Mouse (Mus musculus) T-cell, adult 2 months (primary cell): ENCODE measurements around the gene Prr19.

Source experiments
- DNase-seq: peaks from one replicate; pipeline ENCODE4 v3.0.0; 2022; ENCODE audit warnings: low spot score

The Prr19 gene

DNA sequence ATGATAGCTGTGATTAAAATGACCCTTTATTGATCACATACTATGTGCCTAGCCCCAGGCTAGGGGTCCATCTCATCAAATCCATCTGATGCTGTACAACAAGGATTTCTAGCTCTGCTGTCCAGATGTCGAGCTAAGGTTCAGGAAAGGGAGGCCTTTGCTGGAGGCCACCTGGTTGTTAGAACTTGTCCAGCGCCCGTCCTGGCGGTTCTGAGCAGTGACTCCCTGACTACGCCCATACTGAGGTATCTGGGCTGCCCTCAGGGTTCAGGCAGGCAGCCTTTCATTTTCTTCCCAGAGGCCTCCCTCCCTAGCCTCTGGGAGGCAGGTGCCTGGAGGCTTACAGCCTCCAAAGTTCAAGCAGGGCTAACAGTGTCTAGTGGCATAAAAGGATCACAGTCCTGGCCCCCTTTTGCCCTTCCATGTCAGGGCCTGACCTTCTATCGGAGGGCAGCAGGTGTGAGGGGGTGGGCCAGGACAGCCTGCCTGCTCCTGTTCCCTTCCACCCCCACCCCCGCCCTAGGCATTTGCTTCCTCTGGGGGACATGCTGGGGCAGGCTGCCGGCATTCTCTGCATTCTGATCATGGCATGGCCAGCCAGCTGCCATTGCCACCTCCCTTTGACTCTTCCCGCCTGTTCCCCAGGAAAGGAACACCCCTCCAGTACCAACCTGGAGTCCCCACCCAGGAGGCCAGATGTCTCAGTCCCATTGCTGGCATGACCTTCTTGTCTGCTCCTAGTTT, 25.5 kb upstream of the Prr19 start:
- no peak for DNase-seq

DNA sequence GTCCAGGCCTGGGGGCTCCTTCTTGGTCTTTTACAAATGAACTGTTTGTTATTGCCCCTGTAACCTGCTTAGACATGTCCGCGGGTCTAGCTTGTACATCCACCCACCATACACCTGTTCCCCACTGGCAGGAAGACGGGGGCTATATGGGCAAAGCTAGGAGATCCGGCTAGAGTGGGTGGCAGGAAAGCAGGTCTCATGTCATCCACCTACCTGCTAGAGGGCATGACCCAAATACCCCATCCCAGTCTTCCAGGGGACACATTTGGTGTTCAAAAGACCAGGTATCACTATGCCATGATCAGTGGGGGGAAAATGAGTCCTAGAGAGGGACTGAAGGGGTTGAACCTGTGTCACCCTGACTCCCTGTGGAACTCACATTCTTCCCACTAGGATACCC, 23.8 kb upstream of the Prr19 start:
- no peak for DNase-seq

DNA sequence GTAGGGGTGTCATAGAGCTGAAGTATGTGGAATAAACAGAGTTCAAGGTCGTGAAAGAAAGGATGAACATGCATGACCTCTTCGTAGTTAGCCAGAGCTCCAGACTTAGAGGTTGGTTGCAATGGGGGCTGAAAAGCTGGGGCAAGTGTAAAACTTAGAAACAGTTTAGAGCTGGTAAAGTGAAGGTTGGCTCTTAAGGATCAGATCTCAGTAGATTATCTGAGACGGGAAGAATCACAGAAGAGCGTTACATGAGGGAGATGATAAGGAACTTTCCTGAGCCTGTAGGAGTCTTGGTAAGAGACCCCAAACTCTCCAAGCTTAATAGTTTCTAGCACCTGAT, 23.2 kb upstream of the Prr19 start:
- no peak for DNase-seq

DNA sequence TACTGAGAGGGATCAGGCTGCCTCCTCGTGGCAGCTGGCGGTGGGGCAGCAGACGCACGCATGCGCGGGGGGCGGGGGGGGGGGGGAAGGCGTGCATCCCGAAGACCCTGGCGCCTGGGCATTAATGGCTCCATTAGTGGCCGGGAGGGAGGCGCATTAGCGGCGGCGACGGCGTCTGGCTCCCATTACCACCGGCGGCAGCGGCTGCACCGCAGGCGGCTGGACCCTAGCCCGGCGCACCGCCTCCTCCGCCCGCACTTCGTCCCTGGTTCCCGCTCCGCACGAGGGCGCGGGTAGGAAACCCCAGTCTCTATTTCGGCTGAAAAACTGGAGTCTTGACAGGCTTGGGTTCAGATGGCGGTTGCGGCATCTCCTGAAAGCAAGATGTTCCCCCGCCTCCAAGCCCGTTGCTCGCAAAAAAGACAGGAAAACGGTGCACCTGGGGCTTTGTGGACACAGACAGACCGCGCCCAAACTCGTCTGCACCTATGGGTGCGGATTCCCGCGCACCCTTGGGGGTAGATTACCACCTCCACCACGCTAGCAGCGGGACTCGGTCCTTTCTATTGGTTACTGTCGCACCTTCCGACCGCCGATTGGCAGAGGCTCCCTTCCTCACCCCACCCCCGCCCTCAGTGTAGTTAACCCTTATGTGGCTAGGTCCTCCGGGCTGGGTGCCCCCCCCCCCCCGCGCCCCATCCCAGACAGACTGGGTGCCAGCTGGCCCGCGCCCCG, 22.7 kb upstream of the Prr19 start:
- peak; percentile 94 for DNase-seq

DNA sequence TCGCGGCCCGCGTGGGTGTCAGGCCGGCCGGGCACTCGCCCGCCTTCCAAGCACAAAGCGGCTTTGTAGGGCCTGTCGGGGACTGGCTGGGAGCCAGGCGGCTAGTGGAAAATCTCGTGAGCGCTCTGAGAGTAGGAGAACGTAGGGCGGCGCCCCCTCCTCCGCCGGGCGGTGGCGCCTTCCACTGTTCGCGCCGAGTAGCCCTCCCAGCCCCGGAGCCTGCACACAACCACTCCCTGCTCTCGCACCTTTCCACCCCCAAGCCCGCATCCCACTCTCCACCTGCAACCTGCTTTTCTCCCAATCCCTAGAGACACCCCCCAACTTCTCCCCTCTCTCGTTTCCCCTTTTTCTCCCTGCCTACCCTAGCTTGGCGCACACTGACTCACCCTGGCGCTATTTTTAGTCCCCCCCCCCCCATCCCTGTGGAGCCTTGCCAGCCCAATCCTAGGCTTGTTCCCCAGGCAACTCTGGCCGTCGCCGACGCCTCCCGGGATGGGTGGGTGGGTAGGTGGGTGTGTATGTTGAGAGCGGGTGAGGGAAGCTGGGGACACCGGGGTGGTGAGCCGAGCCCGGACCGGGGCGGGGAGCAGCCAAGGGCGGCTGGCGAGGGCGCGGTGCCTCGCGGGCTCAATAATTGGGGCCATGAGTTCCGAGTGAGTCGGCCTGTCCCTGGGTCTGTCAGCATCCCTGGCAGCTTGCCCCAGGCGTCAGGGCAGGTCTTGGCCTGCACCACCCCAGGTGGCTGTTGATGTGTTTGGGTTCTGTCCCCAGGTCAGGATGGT, 21.9 kb upstream of the Prr19 start:
- DNase-seq, result peak; percentile 80

DNA sequence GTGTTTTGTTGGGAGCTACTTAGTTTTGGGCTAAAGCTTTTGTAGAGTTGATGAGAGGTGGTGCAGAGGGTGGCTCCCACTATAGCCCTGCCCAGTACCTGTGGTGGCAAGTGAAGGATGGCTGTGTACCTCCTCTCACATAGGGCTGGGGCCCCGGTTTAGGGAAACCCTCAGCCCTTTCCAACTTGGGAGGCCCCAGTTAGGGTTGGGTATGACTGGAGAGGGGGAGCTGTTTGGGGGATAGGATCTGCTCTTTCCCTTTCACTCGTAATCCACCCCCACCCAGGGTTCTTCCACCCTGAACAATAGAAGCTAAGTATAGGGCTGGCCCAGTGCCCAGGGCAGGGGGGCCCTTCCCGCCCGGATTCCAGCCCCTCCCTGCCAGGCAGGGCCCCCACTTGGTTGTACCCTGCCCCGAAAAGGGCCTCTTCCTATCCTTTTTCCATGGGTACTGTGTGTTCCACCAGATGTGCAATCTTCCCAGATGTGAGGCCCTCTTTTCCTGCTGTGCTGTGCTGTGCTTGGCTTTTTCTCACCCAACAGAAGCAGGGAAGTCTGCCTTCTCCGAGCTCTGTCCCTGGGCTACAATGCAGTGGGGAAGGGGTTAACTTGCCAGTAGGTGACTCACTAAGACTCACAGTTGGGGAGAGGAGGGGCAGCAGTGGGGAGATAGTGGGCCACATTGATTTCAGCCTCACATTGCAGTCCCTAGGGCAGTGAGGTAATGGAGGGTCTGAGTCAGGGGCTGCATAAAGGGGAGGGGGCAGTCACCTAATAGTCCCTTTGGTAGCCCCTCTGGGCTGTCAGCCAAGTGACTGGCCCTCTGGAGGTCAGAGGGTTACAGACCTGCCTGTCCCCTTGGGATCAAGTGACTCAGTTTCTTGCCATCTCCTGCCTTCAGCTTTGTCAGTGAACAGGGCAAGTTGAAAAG, 21.1 kb upstream of the Prr19 start:
- no peak for DNase-seq

DNA sequence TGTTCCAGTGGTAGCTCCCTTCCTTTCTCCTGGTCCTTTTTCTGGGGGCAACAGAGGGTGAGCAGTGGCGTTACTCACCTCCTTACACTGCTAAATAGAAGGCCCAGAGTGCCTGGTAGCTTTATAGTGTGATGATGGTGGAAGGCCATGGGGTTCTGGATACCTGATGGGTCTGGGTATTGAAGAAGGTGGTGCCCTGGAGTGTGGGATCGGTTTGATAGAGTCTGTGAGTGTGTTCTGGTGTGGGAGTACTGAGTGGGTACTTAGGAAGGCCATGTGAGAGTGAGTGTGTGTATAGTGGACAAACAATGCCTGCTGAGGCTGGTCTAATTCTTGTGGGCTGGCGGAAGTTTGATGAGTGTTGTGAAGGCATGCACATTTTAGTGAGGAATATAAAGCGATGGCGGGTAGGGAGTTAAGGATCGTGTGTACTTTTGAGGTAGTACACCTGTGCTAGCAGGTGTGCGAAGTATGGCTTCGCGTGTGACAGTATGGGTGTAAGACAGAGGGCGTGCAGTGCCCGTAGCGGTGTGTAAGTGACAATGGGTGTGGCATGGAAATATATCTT, 20.0 kb upstream of the Prr19 start:
- DNase-seq, result no peak

DNA sequence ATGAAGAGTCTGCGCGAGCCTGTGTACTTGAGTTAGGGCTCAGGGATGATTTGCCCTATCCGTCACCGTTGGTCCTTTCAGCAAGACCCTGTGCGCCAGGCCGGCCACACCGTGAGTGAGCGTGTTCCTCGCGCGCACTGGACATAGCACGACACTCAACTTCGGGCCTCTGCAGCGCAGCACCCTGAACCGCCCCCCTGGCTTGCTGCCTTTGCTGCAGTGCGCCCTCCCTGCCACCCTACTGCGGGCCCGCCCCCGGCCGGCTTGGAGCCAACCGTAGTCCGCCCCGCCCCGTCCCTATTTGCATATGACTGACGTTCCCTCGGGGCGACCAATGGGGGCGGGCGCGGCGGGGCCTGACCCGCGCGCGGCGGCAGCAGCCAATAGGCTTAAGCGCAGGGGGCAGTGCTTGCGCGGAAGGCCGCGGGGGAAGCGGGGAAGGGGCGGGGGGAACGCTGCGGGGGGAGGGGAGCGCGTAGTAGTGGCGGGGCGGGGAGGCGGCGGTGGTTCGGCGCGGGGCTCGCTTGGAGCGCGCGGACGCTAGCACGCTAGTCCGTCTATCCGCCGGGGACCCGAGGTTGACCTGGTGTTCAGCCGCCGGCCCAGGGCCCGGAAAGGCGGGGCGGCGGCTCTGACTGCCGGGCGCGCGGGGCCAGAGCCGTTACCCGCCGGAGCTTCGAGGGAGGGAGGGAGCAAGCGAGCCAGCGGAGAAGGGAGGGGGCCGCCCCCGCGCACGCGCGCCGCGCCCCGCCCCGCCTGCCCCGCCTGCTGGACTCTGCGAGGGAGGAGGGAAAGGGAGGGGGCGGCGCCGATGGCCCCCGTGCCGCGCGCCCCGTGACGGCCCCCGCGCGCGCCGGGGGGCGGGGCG, 19.2 kb upstream of the Prr19 start:
- DNase-seq, result peak; percentile 97

DNA sequence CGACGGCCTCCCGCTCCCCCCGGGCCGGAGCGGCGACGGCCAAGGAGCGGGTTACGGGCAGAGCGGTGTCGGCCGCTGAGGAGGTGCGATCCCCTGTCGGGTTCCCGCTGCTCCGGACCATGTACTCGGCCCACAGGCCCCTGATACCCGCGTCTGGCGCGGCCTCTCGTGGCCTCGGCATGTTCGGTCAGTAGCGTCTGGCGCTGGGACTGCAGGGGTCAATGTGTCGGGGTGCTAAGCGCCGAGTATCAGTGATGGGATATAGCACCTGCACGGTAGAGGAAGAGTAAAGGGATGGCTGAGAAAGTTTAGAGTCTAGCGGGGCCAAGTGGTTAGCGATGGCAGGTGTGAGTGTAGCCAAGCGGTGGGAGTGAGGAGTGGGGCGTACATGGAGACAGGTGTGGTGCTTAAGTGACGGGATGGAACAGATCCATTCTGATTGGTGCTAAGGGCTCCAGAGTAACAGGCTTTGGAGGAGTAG, 18.4 kb upstream of the Prr19 start:
- DNase-seq, result peak; percentile 38

DNA sequence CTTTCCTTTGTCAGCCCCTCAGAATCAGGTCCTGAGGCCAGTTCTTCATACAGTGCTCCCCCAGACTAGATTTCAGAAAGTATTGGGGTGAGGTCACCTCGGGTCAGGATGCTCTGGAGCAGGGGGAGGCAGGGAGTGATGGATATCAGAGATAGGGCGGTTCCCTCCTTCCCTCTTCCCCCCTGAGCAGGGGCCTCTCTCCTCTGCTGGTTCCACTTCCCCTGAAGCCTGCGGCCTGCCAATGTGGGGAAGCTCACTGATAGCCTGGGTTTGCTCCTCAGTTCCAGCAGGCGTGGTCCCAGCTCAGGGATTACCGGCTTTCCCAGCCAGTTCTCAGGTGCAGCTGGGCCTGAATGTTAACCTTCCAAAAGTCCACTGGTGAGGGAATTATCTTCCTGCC, 17.6 kb upstream of the Prr19 start:
- DNase-seq, result no peak

DNA sequence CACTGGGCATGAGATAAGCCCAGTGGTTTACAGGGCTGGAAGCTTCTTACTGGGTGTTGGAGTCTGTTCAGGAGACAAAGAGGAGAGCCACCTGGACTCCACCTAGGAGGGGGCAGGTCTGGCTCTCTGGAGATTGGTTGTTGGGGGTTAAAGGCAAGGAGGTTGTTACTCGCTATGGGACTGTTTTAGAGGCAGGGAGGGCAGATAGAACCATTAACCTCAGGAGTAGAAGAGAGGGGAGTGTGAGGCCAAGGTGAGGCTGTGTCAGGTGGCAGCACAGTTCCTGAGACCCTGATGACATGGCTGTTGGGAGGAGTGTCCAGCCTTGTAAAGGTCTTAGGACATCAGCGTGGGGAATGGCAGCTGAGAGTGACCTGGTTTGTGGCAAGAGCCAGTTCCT, 17.0 kb upstream of the Prr19 start:
- DNase-seq, result no peak

DNA sequence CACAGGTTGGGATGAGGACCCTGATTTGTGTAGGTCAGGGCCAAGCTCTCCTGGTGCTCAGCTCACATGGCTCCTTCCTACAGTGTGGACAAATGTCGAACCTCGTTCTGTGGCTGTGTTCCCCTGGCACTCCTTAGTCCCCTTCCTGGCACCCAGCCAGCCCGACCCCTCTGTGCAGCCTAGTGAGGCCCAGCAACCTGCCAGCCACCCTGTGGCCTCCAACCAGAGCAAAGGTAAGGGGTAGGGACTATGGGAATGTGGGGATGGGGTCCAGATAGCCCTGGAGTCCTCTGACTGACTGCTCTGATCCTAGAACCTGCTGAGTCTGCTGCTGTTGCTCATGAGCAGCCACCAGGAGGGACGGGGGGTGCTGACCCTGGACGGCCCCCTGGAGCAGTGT, 16.4 kb upstream of the Prr19 start:
- DNase-seq, result no peak

DNA sequence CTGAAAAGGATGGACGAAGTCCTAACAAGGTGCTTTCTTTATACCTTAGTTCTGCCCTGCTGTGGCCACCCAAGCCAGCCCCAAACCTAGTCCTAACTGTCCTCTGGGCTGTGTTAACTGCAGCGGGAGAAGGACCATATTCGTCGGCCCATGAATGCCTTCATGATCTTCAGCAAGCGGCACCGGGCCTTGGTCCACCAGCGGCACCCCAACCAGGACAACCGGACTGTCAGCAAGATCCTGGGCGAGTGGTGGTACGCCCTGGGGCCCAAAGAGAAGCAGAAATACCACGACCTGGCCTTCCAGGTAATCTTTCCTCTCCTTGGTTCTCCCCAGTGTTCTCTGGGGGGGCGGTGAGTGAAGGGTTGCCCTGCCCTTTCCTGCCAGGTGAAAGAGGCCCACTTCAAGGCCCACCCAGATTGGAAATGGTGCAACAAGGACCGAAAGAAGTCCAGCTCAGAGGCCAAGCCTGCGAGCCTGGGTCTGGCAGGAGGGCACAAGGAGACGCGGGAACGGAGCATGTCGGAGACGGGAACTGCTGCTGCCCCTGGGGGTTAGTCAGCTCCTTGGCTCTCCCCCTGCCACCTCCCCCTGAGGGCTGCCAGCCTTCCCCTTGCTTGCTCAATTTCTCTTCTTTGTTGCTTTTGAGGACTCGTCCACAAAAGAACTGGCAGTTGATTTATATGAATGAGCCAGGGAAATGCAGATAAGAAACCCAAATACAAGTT, 15.5 kb upstream of the Prr19 start:
- no peak for DNase-seq

DNA sequence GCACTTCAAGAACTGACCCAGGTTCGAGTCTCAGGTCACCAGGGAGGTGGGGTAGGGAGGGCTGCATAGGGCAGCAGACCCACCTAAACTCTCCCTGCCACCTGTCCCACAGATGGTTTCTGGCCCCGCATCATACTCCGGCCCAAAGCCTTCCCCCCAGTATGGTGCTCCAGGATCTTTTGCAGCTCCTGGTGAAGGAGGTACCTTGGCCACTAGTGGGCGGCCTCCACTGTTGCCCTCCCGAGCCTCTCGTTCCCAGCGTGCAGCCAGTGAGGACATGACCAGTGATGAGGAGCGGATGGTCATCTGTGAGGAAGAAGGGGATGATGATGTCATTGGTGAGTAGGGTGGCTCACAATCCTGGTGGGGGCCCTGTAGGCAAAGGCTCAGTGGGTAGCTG, 14.2 kb upstream of the Prr19 start:
- DNase-seq, result no peak

DNA sequence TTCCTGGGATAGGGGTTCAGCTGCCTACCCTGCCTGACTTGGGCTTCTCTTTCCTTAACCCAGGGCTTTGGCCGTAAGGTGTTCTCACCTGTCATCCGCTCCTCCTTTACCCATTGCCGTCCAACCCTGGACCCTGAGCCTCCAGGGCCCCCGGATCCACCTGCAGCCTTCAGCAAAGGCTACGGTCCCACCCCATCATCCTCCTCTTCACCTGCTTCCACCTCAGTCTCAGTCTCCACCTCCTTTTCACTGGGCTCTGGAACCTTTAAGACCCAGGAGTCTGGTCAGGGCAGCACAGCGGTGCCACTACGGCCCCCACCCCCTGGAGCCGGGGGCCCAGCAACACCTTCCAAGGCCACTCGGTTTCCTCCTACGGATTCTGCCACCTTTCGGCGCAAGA, 13.2 kb upstream of the Prr19 start:
- no peak for DNase-seq

DNA sequence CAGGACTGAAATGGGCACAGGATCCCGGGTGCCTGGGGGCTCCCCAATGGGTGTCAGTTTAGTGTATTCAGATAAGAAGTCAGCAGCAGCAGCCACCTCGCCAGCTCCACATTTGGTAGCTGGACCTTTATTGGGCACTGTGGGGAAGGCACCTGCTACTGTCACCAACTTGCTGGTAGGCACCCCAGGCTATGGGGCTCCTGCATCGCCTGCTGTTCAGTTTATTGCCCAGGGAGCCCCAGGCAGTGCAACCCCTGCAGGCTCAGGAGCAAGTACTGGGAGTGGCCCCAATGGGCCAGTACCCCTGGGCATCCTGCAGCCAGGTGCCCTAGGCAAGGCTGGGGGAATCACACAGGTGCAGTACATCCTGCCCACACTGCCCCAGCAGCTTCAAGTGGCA, 12.5 kb upstream of the Prr19 start:
- no peak for DNase-seq

DNA sequence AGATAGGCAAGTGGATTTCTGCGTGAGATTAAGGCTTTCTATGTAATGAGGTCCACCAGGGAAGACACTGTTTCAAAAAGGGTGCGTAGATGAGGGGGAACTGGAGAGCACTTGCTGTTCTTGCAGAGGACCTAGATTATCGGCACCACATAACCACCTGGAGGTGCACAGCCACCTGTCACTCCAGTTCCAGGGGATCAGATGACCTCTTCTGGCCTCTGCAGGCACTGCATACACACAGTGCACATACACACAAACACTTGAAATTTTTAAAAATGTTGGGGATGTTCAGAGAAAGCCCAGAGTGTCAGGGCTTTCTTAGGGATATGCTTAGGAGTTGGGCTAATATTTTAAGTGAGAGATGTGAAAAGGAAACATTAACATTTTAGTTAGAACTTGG, 11.3 kb upstream of the Prr19 start:
- DNase-seq, result no peak

DNA sequence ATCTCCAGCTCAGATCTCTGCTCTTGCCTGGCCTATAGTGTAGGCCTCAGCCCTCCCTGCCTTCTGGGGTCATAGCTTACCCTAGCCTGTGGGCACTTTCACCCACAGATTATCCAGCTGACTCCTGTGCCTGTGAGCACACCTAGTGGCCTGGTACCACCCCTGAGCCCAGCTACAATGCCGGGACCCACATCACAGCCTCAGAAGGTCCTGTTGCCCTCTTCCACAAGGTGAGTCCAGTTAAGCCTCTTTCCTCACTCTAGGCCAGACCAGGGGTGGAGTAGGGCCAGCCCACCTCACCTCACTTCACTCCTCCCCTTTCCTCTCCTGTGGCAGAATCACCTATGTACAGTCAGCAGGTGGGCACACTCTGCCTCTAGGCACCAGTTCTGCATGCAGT, 10.7 kb upstream of the Prr19 start:
- no peak for DNase-seq

DNA sequence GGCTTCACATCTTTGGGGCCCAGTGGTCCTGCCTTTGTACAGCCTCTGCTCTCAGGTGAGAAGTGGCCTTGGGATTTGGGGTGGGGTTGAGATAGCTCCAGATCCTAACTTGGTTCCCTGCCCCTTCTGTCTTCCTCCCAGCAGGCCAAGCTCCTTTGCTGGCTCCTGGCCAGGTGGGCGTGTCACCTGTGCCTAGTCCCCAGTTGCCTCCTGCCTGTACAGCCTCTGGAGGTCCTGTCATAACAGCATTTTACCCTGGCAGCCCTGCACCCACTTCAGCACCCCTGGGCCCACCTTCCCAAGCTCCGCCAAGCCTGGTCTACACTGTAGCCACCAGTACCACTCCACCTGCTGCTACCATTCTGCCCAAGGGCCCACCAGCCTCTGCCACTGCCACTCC, 10.3 kb upstream of the Prr19 start:
- DNase-seq, result no peak

DNA sequence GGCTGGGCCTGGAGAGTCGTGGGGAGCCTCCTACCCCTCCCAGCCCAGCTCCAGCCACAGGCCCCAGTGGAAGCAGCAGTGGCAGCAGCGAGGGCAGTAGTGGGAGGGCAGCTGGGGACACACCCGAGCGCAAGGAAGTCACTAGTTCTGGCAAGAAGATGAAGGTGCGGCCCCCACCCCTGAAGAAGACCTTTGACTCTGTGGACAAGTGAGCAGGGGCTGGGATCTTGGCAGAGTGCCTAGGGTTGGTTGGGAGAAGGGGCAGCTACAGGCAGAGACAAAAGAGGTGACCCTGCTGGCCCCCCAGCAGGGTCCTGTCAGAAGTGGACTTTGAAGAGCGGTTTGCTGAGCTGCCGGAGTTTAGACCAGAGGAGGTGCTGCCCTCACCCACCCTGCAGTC, 9.1 kb upstream of the Prr19 start:
- no peak for DNase-seq
